Mouse (Mus musculus): ENCODE measurements around the gene Cpa3. TPM values are rescaled to one million over a fixed set of nuclear protein-coding genes. Genes with fewer than 3 reads are reported as not detected.

The Cpa3 gene
- not detected for polyA plus RNA-seq (2017; shearing (Covaris generic))

GRCm38 (mm10) chr3:20242050-20242449 lies at the start of gene Cpa3:
Cpa3 (minus strand) TSS chr3:20242181.

GRCm38 (mm10) chr3:20275633-20276032 lies 33.7 kb upstream of the Cpa3 start, which contains the start of gene Cpb1:
Cpb1 (minus strand) TSS chr3:20275733.

Other genes with a start within 250 kb of the Cpa3 start
- 51.2 TPM for gene Hps3, start 206.9 kb downstream of the Cpa3 start, polyA plus RNA-seq (2017; shearing (Covaris generic))
- gene Hltf, start 184.4 kb downstream of the Cpa3 start, polyA plus RNA-seq (2017; shearing (Covaris generic)) = 46.1 TPM
- gene Gyg, start 86.9 kb downstream of the Cpa3 start, polyA plus RNA-seq (2017; shearing (Covaris generic)) = 24.6 TPM
- gene Cpb1, start 33.6 kb upstream of the Cpa3 start, polyA plus RNA-seq (2017; shearing (Covaris generic)) = not detected
- gene Agtr1b, start 125.0 kb upstream of the Cpa3 start, polyA plus RNA-seq (2017; shearing (Covaris generic)) = not detected